Mouse (Mus musculus) thymus, postnatal 10 days (tissue): Measurements from ENCODE around the gene Arhgap9.

ENCODE experiments used
- DNase-seq, 2 experiments: peaks; one replicate each; pipeline ENCODE4 v3.0.0; 2021; ENCODE audit warnings: low spot score in 2 of 2

The Arhgap9 gene

DNA sequence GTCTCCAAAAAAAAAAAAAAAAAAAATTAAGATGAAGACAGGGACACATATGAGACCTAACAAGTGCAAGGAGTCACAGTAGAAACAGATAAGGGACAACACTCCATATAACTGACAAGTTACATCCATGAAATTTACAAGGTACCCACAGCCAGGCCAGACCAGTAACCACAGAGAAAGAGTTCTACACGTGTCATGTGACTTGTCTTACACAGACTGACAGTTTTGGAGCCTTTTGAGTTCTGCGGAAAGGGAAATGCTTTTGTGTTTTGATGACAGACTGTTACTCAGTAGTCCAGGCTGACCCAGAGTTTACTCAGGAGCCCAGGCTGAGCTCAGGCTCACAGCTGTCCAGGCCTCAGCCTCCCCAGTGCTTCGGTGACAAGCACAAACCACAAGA, 21.3 kb downstream of the Arhgap9 start:
- no peak for DNase-seq

DNA sequence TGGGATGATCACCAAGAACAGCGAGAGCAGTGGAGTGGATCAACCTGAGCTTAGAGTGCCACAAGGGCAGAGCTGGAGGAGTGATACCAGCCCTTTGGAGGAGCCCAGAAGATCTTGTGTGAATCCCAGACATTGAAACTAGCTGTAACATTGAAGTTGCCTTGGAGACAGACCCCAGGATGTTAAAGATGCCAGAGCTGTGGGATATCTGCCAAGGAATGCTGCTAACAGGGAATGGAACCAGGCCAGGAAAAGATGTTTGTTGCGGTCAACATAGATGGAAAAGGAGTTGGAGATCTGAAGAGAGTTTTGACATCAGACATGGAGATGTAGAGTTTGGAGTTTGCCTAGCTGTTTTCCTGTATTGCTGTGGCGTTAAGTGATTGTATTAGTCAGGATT, 24.4 kb downstream of the Arhgap9 start:
- DNase-seq = no peak

DNA sequence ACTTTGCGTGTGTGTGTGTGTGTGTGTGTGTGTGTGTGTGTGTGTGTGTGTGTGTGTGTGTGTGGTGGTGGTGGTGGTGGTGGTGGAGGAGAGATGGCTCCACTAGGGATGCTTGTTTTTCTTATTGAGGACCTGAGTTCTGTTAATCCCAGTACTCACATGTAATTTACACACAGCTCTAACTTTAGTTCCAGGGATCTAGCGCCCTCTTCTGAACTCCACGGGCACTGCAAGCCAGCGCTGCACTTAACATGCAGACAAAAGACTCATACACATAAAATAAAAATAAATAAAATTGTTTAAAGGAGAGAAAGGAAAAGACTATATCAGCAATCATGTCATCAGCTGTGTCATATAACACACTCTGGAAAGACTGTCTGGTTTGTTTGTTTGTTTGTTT, 27.2 kb downstream of the Arhgap9 start:
- no peak for DNase-seq

DNA sequence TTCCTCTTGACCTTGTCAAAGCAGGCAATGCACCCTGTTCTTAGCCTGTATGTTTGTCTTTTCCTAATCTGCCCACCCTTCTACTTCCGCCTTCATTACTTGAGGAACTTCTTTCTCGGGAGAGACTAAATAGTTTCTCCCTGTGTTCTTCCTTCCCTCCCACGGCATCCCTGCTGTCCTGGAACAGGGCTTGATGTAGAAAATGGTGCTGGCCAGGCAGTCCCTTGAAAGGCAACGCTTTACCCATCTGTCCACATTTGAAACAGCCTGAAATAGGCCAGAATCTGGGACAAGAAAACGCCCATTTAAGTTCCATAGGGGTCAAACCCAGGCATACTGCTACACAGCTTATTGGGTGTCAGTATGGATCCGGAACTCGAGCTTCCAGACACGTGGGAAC, 28.0 kb downstream of the Arhgap9 start:
- no peak for DNase-seq

DNA sequence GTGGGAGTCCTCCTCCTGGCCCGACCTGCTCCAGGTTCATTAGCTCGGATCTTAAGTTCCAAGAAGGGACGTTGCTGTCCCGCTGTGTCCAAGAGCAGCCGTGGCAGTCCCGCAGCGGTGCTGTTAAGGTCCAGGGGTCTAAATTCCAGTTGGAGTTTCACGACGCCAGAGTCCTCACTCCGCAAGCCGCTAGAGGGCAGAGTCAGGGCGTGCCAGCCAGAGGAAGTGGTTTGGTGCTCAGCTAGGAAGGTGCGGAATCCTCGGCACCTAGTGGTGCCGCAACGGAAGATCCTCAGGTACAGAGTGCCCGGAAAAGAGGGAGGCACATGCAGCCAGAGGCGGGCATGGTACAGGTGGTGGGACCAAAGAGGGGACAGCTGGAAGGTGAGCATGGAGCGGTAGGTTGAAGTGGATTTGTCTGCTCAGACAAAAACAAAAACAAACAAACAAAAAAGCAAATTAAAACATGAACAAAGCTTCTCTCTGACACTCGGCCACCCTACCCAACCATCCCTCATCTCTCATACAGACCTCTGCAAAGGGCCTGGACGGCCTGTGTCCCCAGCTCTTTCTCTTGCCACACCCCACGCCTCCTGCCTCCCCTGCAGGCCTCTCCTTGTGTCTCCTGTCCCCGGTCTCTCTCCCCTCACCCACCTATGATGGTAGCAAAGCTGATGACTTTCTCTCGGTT, 29.0 kb downstream of the Arhgap9 start:
- peak; percentile 60 to 77 for DNase-seq

DNA sequence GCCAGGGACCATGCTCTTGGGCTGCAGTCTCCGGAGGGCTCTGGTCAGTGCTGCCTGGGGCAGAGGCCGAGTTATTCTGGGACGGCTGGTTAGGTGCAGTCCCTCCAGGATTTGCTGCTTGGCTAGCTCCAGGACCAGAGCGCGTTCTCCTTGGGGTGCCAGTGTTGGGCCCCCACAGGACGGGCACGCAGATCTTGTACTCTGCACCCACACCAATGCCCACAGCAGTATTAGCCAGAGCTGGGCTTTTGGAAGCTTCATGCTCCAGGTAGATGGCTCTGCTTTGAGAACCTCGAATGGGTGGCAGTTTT, 29.5 kb downstream of the Arhgap9 start:
- DNase-seq = no peak

DNA sequence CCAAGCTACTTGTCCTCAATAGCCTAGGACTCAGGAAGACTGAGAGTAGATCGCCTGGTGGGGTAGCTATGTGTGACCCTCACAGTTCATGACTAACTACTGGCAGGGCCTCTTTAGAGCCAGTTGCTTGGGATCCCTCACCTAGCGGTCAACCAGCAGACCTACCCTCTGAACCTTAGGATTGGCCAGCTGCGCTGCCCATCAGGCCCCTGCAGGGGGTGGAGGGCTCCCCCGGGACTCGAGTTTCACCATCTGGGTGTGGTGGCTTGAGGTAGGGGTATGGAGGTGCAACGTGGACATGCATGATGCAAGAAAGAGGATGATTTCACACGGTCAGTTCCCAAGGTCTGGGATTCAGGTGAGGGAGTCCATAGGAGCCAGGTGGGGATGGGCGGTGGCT, 30.0 kb downstream of the Arhgap9 start:
- DNase-seq = no peak

DNA sequence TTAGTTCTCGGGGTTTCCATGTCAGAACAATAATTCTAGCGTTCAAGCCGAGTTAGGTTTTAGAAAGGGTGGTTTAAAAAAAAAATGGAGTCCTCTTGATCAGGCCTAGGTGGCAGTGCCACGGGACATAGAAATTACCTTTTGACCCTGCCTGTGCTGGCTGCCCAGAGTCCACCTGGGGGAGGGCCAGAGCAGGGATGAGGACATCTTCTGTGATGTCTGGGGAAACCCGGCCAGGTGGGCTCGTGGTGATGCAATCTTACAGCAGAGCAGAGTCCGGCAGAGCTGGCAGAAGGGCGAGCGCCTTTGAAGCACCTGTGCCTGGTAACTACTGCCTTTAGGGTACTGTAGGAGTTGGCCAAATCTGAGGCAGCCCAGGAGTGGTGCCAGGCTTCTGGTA, 30.4 kb downstream of the Arhgap9 start:
- no peak for DNase-seq

DNA sequence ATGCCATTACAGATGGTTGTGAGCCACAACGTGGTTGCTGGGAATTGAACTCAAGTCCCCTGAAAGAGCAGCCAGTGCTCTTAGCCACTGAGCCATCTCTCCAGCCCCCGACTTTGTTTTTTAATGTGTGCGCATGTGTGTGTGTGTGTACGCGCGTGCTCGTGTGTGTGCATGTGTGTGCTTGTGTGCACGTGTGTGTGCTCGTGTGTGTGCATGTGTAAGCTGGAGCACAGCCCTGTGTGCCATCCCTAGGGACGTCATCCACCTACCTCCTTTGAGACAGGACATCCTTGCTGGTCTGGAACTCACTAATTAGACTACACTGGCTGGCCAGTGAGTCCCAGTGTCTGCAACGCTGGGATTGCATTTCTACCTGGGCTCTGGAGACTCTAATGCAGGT, 31.0 kb downstream of the Arhgap9 start:
- no peak for DNase-seq

DNA sequence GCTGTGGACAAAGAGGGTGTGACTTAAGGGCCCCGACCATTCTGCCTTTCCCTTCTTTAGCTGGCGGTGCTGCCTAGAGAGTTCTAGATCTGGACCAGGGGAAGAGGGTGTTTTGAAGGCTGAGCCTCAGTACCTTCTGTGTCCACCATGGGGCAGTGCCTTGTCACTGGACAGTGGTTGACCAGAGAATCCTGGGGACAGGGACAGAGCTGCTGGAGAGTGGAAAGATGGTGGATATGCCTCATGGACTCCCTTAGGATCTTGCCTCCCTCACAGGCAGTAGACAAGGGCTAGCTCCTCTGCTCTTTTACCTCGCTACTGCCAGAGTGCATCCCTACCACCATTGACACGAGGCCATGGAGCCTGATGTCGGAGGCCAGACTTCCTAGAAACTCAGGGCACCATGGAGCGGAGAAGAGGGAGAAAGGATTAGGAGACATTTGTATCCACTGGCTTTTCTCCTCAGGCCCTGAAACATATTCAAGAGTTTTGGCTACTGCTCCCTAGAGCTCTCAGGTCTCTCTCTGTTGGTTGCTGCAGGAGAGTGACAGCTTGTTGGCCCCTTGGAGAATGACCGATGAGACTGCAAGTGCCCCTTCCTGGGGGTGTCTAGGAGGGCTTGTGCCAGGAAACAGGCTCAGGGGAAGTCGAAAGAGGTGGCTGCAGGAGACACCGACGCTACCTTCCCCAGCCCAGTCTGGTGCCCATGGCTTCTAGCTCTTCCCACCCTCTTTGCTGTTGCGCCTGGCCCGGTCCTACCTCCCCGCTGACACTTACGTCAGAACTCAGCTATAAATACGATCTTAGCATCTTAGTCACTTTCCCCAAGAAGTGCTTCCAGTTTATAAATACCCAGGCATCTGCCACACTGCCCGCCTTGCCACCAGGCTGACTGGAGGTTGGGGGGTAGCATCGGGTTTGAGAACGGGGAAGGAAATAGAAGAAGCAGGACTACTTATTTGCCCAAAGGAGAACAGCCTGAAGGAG, 32.4 kb downstream of the Arhgap9 start, which contains the start of gene Inhbe:
Inhbe (minus strand) TSS at position 503 of the 987 bp plus-strand sequence.
- DNase-seq = no peak

DNA sequence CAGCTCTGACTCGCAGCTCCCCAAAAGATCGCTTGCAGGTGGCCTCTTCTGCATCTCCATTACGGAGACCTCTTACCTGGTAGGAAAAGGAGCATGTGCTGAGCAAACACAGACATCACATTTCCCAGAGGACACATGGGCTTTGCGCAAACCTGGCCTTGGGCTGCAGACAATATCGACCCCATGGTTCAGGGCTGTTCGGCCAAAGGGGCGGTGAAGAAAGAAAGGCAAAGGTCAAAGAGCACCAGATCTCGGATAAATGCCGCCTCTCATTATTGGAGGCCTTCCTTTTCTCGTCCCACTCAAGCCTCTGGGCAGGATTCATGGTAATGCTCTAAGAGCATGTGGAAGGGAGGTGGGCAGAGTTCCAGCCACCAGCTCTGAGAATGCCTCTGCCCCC, 33.6 kb downstream of the Arhgap9 start:
- no peak for DNase-seq

DNA sequence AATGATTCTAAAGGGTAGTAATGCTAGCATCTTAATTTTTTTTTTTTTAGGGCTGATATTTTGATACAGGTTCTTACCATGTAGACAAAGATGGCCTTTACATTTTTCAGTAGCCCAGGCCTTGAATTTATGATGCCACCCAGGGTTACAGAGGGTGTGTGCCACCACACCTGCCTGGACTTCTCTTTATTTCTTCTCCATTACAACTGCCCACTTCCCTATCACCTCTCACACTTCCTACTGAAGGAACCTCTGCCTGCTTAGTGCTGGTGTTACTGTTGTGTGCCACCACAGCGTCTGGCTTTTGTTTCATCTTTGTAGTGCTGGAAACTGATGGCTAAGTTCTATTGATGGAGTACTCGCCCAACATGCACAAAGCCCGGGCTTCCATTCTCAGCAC, 39.0 kb downstream of the Arhgap9 start:
- DNase-seq = no peak

DNA sequence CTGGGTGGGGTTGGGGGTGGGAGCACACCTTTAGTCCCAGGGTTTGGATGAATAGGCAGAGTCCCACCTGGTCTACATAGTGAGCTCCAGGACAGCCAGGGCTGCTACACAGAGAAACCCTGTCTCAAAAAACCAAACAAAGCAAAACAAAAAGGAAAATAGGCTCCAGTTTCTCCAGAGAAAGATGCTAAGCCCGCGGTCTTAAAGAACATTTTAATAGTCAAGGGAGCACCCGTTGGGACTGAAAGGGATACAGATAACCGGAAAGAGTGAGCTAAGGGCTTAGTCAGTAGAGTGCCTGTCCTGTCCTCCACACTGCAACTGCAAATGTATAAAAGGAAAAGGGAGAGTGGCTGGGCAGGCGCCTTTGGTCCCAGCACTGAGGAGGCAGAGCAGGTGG, 45.4 kb downstream of the Arhgap9 start:
- no peak for DNase-seq

DNA sequence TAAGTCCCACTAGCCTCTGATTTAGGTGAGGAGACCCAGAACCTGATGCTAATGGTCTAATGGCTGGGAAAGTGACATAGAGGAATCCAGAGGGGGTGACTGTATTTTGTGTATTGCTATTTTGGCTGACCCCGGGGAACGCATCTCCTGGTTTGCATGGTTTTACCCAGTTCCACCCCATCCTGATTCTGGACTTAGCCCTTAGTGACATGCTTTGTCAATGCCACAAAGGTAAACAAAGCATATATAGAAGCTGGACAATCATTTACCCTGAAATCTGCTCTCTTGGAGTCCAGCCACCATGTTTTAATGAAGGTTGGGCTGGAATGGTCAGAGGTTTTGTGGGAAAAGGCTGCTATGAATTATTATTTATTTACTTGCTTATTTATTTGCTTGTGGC, 46.5 kb downstream of the Arhgap9 start:
- no peak for DNase-seq

DNA sequence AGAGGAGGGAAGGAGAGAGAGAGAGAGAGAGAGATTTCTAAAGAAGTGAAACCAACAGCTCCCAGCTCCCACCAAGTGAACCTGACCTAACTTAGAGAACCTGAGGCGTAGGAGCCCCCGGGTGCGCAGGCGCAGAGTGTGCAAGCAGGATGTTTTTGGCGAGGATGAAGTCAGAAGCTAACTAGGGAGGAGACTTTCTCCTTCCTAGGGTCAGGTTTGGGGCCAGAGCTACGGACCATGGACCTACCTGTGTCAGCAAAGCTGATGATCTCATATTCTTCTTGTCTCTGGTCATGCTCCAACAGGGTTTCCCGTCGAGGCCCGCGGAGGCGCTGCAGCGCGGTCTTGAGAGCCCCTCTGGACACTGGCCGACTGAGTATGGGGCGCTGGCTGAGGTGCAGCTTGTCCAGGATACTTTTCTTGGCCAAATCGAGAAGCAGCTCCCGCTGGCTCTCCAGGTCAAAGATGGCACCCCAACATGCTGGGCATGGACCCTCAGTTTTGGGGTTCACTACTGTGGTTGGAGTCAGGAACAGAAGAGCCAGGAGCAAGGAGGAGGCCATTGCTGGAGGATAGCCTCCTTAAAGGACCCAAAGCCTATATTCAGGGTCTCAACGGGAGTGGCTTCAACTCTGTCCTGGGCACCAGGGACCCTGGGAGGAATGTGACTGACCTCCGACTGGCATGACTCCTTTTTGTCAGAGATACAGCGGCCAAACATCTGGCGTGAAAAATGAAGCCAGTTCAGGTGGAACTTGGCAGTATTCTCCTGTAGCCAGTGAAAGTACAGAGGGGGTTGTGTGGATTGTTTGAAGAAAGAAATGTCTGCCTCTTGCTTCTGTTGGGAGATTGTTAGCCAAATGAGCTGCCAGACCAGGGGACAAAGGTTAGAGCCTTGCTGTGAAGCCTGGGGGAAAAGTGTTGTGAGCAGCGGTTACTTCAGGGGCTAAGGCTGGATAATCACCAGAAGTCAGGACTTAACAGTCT, 48.4 kb downstream of the Arhgap9 start, which contains the start of gene Inhbc:
Inhbc (minus strand) TSS at position 598 of the 987 bp plus-strand sequence.
- no peak for DNase-seq

DNA sequence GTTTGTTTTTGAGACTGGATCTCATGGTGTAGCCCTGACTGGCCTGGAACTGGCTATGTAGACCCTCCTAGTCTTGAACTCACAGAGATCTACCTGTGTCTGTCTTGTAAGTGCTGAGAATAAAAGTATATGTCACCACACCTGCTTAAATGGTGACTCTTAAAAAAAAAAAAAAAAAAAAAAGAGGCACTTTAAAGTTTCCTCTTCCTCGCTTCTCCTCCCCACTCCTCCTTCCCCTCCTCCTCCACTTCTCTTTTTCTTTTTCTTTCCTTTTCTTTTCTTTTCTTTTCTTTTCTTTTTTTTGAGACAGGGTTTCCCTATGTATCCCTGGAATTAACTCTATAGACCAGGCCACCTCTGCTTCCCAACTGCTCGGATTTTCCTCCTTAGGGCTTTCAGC, 49.3 kb downstream of the Arhgap9 start:
- DNase-seq = no peak

DNA sequence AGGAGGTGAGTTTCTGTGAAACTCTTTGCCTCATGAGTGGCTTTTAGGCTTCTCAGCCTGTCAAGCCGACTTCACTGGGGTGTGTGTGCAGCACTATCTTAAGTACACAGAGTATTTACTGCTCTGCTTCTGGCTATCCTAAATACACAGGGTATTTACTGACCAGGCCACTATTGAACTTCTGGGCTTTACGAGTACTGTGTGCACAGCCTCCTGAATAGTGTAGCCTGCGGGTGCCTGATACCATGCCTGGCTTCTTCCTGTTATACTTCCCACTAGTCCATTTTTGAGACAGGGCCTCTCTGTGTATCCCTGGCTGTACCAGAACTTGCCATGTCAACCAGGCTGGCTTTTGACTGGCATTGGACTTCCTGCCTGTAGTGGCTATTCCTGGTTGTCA, 55.9 kb downstream of the Arhgap9 start:
- no peak for DNase-seq
